Mouse (Mus musculus) CH12.LX (cell line): ENCODE results near the gene Lbp. TPM values are rescaled to one million over a fixed set of nuclear protein-coding genes. Genes with fewer than 3 reads are reported as not detected.

Source experiments
- DNase-seq: peaks from one replicate; pipeline ENCODE4 v3.0.0-alpha.2; 2013; ENCODE audit errors: extremely low read depth
- H3K27ac ChIP-seq: 2 replicates; pipeline ENCODE4 v1.5.1; 2012; ENCODE audit warnings: low read depth, mild to moderate bottlenecking, control low read depth, moderate library complexity; ENCODE audit not compliant: insufficient read depth
- H3K27me3 ChIP-seq: replicated peaks from 2 replicates; pipeline ENCODE3; 2012; ENCODE audit warnings: inconsistent platforms
- H3K36me3 ChIP-seq, 2 experiments: replicated peaks in 1 of 2; 2 replicates each; pipeline versions ENCODE3 to v1.6.1; 2012; ENCODE audit warnings: inconsistent platforms in 1 of 2, low read length in 1 of 2, mild to moderate bottlenecking in 1 of 2, mixed read lengths in 1 of 2, moderate library complexity in 1 of 2; ENCODE audit not compliant: control insufficient read depth in 1 of 2, insufficient read depth in 1 of 2
- H3K4me1 ChIP-seq, 2 experiments: 2 replicates each; pipeline ENCODE4 v1.6.1; 2012; ENCODE audit warnings: inconsistent platforms in 1 of 2, moderate library complexity in 1 of 2; ENCODE audit not compliant: insufficient read depth in 2 of 2, control insufficient read depth in 1 of 2
- H3K4me2 ChIP-seq: 2 replicates; pipeline ENCODE4 v1.6.1; 2012; ENCODE audit warnings: low read depth, mild to moderate bottlenecking, control low read depth; ENCODE audit not compliant: poor library complexity, insufficient read depth, severe bottlenecking
- H3K4me3 ChIP-seq, 3 experiments: fragments of 150-350 bp in 1 of 3; sonication (generic) in 1 of 3; replicated peaks in 1 of 3; 2 replicates each; pipeline versions ENCODE3 to v1.5.1; 2011 to 2012; ENCODE audit warnings: low read depth in 2 of 3, low read length in 2 of 3, mild to moderate bottlenecking in 2 of 3, moderate library complexity in 2 of 3, control low read depth in 1 of 3, improper control_type of control experiment in 1 of 3, inconsistent platforms in 1 of 3, mixed read lengths in 1 of 3; ENCODE audit not compliant: poor library complexity in 1 of 3
- H3K79me2 ChIP-seq: replicated peaks from 2 replicates; pipeline ENCODE4 v1.6.1; 2012; ENCODE audit warnings: mild to moderate bottlenecking, moderate library complexity; ENCODE audit not compliant: control insufficient read depth, poor library complexity, insufficient read depth, severe bottlenecking; ENCODE audit errors: extremely low read depth
- H3K9ac ChIP-seq: 2 replicates; pipeline ENCODE4 v1.6.1; 2012; ENCODE audit warnings: low read depth, mild to moderate bottlenecking, control low read depth, moderate library complexity; ENCODE audit not compliant: insufficient read depth
- H3K9me3 ChIP-seq: replicated peaks from 2 replicates; pipeline ENCODE3; 2012; ENCODE audit warnings: low read length, inconsistent platforms, mixed read lengths
- BHLHE40 ChIP-seq: IDR thresholded peaks from 2 replicates; pipeline ENCODE4 v1.6.1; 2011; ENCODE audit warnings: mild to moderate bottlenecking, low read depth, low read length, improper control_type of control experiment
- CHD1 ChIP-seq: IDR thresholded peaks from 2 replicates; pipeline ENCODE4 v1.6.1; 2012; ENCODE audit warnings: low read depth, low read length, improper control_type of control experiment, inconsistent platforms
- CHD2 ChIP-seq: IDR thresholded peaks from 2 replicates; pipeline ENCODE4 v1.6.1; 2011; ENCODE audit warnings: low read length, improper control_type of control experiment
- CTCF ChIP-seq, 2 experiments: IDR thresholded peaks in 1 of 2; conservative IDR thresholded peaks in 1 of 2; 2 replicates each; pipeline ENCODE4 v1.5.1; 2011 to 2012; ENCODE audit warnings: low read depth in 2 of 2, low read length in 2 of 2, improper control_type of control experiment in 1 of 2, inconsistent platforms in 1 of 2, mild to moderate bottlenecking in 1 of 2, moderate library complexity in 1 of 2
- E2F4 ChIP-seq: IDR thresholded peaks from 2 replicates; pipeline ENCODE4 v1.6.1; 2011; ENCODE audit warnings: low read depth, low read length, improper control_type of control experiment; ENCODE audit not compliant: insufficient replicate concordance
- ELF1 ChIP-seq: IDR thresholded peaks from 2 replicates; pipeline ENCODE4 v1.6.1; 2014; ENCODE audit warnings: low read depth, mild to moderate bottlenecking, inconsistent platforms, low read length, improper control_type of control experiment
- EP300 ChIP-seq: IDR thresholded peaks from 2 replicates; pipeline ENCODE4 v1.6.1; 2011; ENCODE audit warnings: low read length, improper control_type of control experiment
- ETS1 ChIP-seq: conservative IDR thresholded peaks from 2 replicates; pipeline ENCODE4 v1.6.1; 2012; ENCODE audit warnings: low read depth, mild to moderate bottlenecking, inconsistent platforms, low read length, improper control_type of control experiment, moderate library complexity
- GABPA ChIP-seq: IDR thresholded peaks from 2 replicates; pipeline ENCODE4 v1.6.1; 2012; ENCODE audit warnings: low read depth, low read length, improper control_type of control experiment, inconsistent platforms; ENCODE audit not compliant: insufficient replicate concordance
- HCFC1 ChIP-seq: IDR thresholded peaks from 2 replicates; pipeline ENCODE4 v1.6.1; 2012; ENCODE audit warnings: low read depth, mild to moderate bottlenecking, inconsistent platforms, low read length, improper control_type of control experiment
- JUN ChIP-seq: IDR thresholded peaks from 2 replicates; pipeline ENCODE4 v1.6.1; 2011; ENCODE audit warnings: low read depth, mild to moderate bottlenecking, low read length, improper control_type of control experiment, moderate library complexity; ENCODE audit not compliant: insufficient read depth
- JUND ChIP-seq: conservative IDR thresholded peaks from 2 replicates; pipeline ENCODE4 v1.6.1; 2011; ENCODE audit warnings: low read depth, low read length, improper control_type of control experiment
- KAT2A ChIP-seq: IDR thresholded peaks from 2 replicates; pipeline ENCODE4 v1.6.1; 2012; ENCODE audit warnings: low read length, improper control_type of control experiment, inconsistent platforms; ENCODE audit not compliant: insufficient replicate concordance
- MAFK ChIP-seq: IDR thresholded peaks from 2 replicates; pipeline ENCODE4 v1.6.1; 2011; ENCODE audit warnings: low read length, improper control_type of control experiment; ENCODE audit not compliant: insufficient replicate concordance
- MEF2A ChIP-seq: IDR thresholded peaks from 2 replicates; pipeline ENCODE4 v1.6.1; 2014; ENCODE audit warnings: low read depth, mild to moderate bottlenecking, inconsistent platforms, low read length, improper control_type of control experiment, borderline replicate concordance
- MXI1 ChIP-seq: IDR thresholded peaks from 2 replicates; pipeline ENCODE4 v1.6.1; 2011; ENCODE audit warnings: mild to moderate bottlenecking, low read depth, low read length, improper control_type of control experiment
- NELFE ChIP-seq: IDR thresholded peaks from 2 replicates; pipeline ENCODE4 v1.6.1; 2011; ENCODE audit warnings: low read depth, low read length, improper control_type of control experiment
- NRF1 ChIP-seq: IDR thresholded peaks from 2 replicates; pipeline ENCODE4 v1.6.1; 2014; ENCODE audit warnings: low read depth, mild to moderate bottlenecking, inconsistent platforms, low read length, improper control_type of control experiment, moderate library complexity
- POLR2A ChIP-seq: IDR thresholded peaks from 2 replicates; pipeline ENCODE4 v1.6.1; 2011; ENCODE audit warnings: low read depth, mild to moderate bottlenecking, improper control_type of control experiment, low read length
- POLR2AphosphoS2 ChIP-seq: IDR thresholded peaks from 2 replicates; pipeline ENCODE4 v1.6.1; 2011; ENCODE audit warnings: low read depth, low read length, improper control_type of control experiment
- RAD21 ChIP-seq: IDR thresholded peaks from 2 replicates; pipeline ENCODE4 v1.6.1; 2011; ENCODE audit warnings: low read depth, mild to moderate bottlenecking, low read length, improper control_type of control experiment, moderate library complexity
- RCOR1 ChIP-seq: conservative IDR thresholded peaks from 2 replicates; pipeline ENCODE4 v1.6.1; 2012; ENCODE audit warnings: low read depth, mild to moderate bottlenecking, inconsistent platforms, low read length, improper control_type of control experiment
- SIN3A ChIP-seq: IDR thresholded peaks from 2 replicates; pipeline ENCODE4 v1.6.1; 2012; ENCODE audit warnings: low read length, improper control_type of control experiment, inconsistent platforms
- TBP ChIP-seq: conservative IDR thresholded peaks from 2 replicates; pipeline ENCODE4 v1.6.1; 2011; ENCODE audit warnings: low read depth, low read length, improper control_type of control experiment
- TCF12 ChIP-seq: IDR thresholded peaks from 2 replicates; pipeline ENCODE4 v1.6.1; 2014; ENCODE audit warnings: low read depth, mild to moderate bottlenecking, inconsistent platforms, low read length, improper control_type of control experiment
- UBTF ChIP-seq: IDR thresholded peaks from 2 replicates; pipeline ENCODE4 v1.6.1; 2012; ENCODE audit warnings: low read depth, mild to moderate bottlenecking, inconsistent platforms, low read length, improper control_type of control experiment, moderate library complexity
- USF1 ChIP-seq: IDR thresholded peaks from 2 replicates; pipeline ENCODE4 v1.6.1; 2014; ENCODE audit warnings: low read depth, mild to moderate bottlenecking, inconsistent platforms, low read length, improper control_type of control experiment
- USF2 ChIP-seq: conservative IDR thresholded peaks from 2 replicates; pipeline ENCODE4 v1.6.1; 2011; ENCODE audit warnings: low read depth, low read length, improper control_type of control experiment
- ZC3H11A ChIP-seq: IDR thresholded peaks from 2 replicates; pipeline ENCODE4 v1.6.1; 2012; ENCODE audit warnings: low read depth, mild to moderate bottlenecking, inconsistent platforms, low read length, improper control_type of control experiment
- ZKSCAN1 ChIP-seq: IDR thresholded peaks from 2 replicates; pipeline ENCODE4 v1.6.1; 2012; ENCODE audit warnings: low read depth, inconsistent platforms, low read length, improper control_type of control experiment, borderline replicate concordance
- ZMIZ1 ChIP-seq: IDR thresholded peaks from 2 replicates; pipeline ENCODE4 v1.6.1; 2012; ENCODE audit warnings: low read depth, mild to moderate bottlenecking, inconsistent platforms, low read length, improper control_type of control experiment
- dilution Hi-C: fragments of 300-500 bp; cut with MboI; formaldehyde crosslinking; loops from 2 replicates; pipeline ENCODE4 v1.14.3; 2020; ENCODE audit warnings: low sequenced_read_pairs; ENCODE audit not compliant: extremely low pct_unique_long_range_greater_than_20kb, extremely low pct_ligation_motif_present
- in situ Hi-C: fragments of 300-500 bp; cut with MboI; formaldehyde crosslinking; loops from 3 replicates; pipeline ENCODE4 v1.14.3; 2019; ENCODE audit warnings: low sequenced_read_pairs, low pct_ligation_motif_present, low pct_unique_long_range_greater_than_20kb, mixed read lengths
- polyA plus RNA-seq: library from polyadenylated mRNA; unstranded; fragments of >175 nt; gene quantifications from 2 replicates; pipeline ENCODE4 v1.2.1, GENCODE M21; 2012; ENCODE audit warnings: low read depth; ENCODE audit not compliant: insufficient read length
- total RNA-seq, 2 experiments: library from RNA; depleted of rRNA; stranded (reverse); fragments of 300-350 nt in 1 of 2; fragments of >200 nt in 1 of 2; gene quantifications; 2 replicates each; pipeline ENCODE4 v1.2.3; 2012 to 2014

The Lbp gene
- total and polyA plus RNA-seq, 3 experiments = 0.04 to 0.27 TPM; not detected in 1

- Histone ChIP-seq H3K4me3 (no peak overlapping the region), H3K4me2 (no peak overlapping the region), H3K79me2 (no peaks in the 10 kb centered on the region), H3K4me1 (peaks cover 4 to 10% of the 10 kb centered on the region in 2 experiments; a peak in 3 of 4 replicates), H3K27me3 (peaks cover 5% of the 10 kb centered on the region), H3K9me3 (no peaks in the 10 kb centered on the region), H3K27ac (no peak overlapping the region), H3K9ac (no peak overlapping the region), H3K36me3 (no peaks in the 10 kb centered on the region)
- TF ChIP-seq MXI1 (no peak), NRF1 (no peak), CHD2 (no peak), SIN3A (no peak), RAD21 (no peak), EP300 (no peak), ETS1 (no peak), BHLHE40 (no peak), ZKSCAN1 (no peak), NELFE (no peak), MEF2A (no peak), CTCF (conservative IDR thresholded peaks at IDR 0.05 in 1 of 2, IDR thresholded peaks at IDR 0.05 in 1 of 2; ENCODE audit: low read depth in 2 of 2, low read length in 2 of 2) (no peak), UBTF (no peak), GABPA (no peak), ELF1 (no peak), ZC3H11A (no peak), HCFC1 (no peak), ZMIZ1 (no peak)
- dilution Hi-C loops (no loop called here), in situ Hi-C loops (no loop called here)
- DNase-seq = no peak
Observed at GRCm38 (mm10) chr2:158377811-158378210, 71.5 kb downstream of the Lbp start.

- in situ Hi-C loops = no loop called here
- H3K9me3 ChIP-seq = no peaks in the 10 kb centered on the region
- 0 out of 2 replicates have a peak overlapping the region, but pooled peaks have one; percentile 1 for H3K9ac ChIP-seq
- peaks cover 4 to 10% of the 10 kb centered on the region in 2 experiments; a peak in 3 of 4 replicates for H3K4me1 ChIP-seq
- no peak overlapping the region for H3K4me3 ChIP-seq
- peaks cover 7% of the 10 kb centered on the region for H3K27me3 ChIP-seq
- H3K36me3 ChIP-seq = no peaks in the 10 kb centered on the region
- DNase-seq = peak; percentile 87
- dilution Hi-C loops = no loop called here
- H3K79me2 ChIP-seq = no peaks in the 10 kb centered on the region
- no peak overlapping the region for H3K4me2 ChIP-seq
- H3K27ac ChIP-seq = no peak overlapping the region
- TF ChIP-seq TBP (peak; percentile 97), CTCF (conservative IDR thresholded peaks at IDR 0.05 in 1 of 2, IDR thresholded peaks at IDR 0.05 in 1 of 2; ENCODE audit: low read depth in 2 of 2, low read length in 2 of 2) (peak; percentile 85 to 100), POLR2AphosphoS2 (no peak), JUN (no peak), ZMIZ1 (no peak), ELF1 (no peak), E2F4 (no peak), POLR2A (no peak), RCOR1 (no peak), USF1 (no peak), UBTF (no peak), CHD1 (no peak), ETS1 (no peak), JUND (peak; percentile 42; the same call in 1 of the 2 replicates), KAT2A (no peak), SIN3A (no peak), TCF12 (peak; percentile 57; the same call in 1 of the 2 replicates), USF2 (no peak), BHLHE40 (no peak), MAFK (no peak), NRF1 (no peak), NELFE (peak; percentile 82; the same call in 1 of the 2 replicates)
Observed at GRCm38 (mm10) chr2:158379354-158380078, 73.2 kb downstream of the Lbp start.
